Mouse (Mus musculus): Measurements from ENCODE around the gene Tnp2. TPM values are rescaled to one million over a fixed set of nuclear protein-coding genes. Genes with fewer than 3 reads are reported as not detected.

Tnp2 gene
- 0.99 and 1.8 TPM in 2 replicates for polyA plus RNA-seq (2012; rRNA removed; ENCODE audit: low replicate concordance)

DNA sequence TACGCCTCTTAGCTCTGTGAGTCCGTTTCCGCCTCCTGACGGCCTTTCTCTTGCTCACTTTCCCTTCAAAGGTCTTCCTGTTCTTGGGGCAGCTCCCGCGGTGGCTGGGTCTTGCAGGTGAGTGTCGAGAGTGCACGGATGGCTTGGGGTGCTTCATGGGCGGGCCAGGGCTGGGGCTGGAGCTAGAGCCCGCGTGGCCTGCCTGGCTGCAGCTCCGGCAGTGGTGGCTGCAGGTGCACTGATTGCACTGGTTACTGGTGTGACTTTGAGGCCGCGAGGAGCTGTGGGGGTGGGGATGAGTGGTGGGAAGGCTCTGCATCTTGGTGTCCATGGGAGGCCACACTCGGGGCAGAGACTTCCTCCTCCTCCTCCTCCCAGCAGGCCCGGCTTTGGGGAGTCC lies at the start of gene Tnp2:
Tnp2 (minus strand) TSS at position 390 of the 400 bp plus-strand sequence.

DNA sequence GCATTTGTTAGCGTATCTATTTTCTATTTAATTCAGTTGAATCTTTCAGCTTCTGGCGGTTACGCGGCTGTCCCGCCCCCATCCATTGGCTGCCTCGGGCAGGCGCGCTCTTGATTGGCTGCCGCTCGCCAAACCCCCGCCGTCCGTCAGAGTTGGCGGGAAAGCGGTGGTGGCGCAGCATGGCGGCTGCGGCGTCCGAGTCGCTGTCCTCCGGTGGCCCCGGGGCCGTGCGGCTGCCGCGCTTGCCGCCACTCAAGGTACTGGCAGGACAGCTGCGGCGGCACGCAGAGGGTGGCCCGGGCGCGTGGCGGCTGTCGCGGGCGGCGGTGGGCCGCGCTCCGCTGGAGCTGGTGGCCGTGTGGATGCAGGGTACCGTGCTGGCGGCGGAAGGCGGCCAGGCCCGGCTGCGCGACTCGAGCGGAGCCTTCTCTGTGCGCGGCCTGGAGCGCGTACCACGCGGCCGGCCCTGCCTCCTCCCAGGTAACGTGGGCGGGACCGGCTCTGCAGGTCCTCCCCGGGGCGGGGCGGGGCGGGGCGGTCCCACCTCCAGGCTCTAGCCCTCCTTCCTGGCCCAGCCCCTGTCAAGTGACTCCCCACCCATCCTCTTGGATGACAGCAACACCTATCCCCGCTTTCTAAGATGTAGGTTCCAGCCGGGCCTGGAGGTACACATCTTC lies 46.6 kb upstream of the Tnp2 start, which contains the start of gene Rmi2:
Rmi2 (plus strand) TSS at position 149 of the 677 bp plus-strand sequence.

DNA sequence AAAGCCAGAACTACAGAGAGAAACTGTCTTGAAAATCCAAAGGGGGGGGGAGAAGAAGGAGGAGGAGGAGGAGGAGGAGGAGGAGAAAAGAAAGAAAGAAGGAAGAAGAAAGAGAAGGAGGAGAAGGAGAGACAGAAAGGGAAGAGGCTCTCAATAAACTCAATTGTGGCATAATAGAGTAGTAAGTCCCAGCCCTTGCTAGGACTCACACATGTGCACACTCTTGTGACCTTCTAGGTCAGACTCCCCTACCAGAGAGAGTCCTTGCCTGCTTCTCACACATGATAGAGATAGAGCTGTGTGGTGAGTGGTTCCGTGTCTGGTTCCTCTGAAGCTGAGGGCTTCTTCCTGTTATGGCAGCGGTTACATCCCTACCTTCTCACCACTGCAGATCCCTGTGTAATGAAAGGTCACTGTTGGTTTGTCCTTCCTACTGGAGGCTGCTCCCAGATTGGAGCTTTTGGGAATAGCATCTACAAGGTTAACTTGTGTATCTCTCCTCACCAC lies 24.5 kb upstream of the Tnp2 start, which contains the start of gene Gm11172:
Gm11172 (plus strand) TSS at position 51 of the 507 bp plus-strand sequence.

DNA sequence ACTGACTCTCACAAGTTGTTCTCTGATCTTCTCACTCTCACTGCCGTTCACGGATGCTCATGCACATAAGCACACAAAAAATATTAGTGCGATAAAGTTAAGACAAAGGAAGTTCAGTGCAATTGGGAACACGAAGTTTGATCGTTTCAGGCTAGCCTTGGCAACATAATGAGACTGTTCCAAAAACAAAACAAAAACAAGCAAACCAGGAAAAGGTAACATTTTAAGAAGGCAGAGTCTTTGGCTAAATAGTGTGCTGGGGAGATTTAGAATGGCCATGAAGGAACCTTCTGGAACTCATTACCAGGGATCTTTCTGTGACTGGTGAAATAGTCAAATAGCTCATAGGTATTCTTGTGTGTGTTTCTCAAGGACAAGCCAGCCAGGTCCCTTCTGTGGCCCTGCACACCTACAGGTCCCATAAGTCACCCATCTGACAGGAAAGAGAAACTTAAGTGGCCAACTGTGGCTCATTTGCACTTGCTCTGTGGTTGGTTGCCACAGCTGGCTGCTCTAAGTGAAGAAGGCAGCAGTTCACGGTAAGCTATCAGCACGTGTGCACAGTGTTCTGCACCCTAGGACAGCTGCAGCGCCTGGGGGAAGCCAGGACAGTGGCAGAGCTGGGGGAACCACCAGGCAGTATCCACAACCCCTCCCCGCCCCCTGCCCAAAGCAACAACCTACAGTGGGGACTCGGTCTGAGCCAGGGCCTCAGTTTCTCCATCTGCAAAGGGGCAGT lies 17.5 kb upstream of the Tnp2 start, which contains the start of gene Prm1:
Prm1 (minus strand) TSS at position 51 of the 739 bp plus-strand sequence.

DNA sequence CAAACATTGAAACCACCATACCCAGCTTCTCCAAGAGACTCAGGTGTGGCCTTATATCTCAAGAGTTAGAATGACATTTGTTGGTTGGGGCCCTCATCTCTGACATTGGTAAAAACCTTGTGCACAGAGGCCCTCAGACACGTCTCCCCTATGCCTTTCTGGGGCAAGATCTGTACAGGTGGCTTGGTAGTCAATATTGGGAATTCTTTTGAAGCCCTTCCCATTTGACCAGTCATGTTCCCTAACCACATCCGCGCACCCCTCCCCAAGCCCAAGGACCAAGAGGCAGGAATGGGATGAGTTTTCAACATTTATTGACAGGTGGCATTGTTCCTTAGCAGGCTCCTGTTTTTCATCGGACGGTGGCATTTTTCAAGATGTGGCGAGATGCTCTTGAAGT lies 7.6 kb upstream of the Tnp2 start, which contains the start of gene Prm2:
Prm2 (minus strand) TSS at position 101 of the 400 bp plus-strand sequence.

DNA sequence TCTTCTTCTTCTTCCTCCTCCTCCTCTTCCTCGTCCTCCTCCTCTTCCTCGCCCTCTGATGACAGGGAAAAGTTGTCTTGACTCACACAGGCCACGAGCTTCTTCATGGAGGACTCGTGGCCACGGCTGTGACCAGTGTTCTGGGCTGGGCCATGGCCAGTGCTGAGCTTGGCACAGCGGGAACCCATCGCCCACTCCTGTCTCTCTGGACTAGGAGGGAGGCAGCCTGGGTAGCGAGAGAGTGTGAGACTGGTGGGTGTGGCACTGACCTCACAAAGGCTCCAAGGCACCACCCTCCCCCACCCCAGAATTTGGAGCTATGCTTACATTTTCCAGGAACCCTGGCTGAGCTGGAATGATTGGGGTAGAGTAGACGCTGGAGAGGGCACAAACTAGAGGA lies 2.2 kb upstream of the Tnp2 start, which contains the start of gene Prm3:
Prm3 (minus strand) TSS at position 213 of the 400 bp plus-strand sequence.

DNA sequence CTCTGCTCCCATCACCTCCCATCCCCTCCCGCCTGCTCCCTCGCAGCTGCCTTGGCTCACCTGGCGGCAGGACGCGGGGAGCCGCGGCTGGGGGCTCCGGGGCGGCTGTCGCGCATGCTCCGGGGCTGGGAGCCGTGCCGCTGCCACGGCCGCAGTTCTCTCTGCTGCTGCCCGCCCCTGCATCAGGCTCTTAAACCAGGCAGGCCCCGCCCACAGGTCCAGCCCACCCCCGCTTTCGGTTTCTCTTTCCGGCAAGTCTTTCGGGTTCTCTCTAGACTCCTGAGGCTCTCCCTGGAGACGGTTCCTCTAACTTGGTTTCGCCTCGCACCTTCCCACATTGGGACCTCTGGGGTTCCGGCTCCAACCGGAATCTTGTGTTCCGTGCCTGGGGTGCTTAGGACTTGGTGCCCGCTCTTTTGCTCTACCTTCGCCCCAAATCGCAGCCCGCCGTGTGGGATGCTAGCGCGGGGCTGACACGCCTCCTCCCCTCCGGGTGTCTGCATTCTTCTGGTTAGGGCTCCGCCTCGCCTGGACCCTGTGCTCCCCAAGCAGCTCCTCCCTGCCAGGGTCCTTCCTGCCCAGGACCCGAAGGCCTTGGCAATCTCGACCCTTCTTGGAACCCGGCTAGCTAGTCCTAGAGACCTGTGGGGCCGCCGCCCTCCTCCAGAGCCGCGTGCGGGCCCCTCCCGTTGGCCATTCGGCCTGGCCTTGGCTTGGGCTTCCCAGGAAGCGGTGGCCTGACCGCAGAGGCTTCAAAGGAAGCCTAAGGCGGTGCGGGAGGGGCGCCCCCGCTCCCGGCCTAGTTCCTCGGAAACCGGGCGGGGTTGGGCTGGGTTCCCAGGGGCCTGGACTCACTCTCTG lies 2.9 kb downstream of the Tnp2 start, which contains the start of gene Socs1:
Socs1 (minus strand) TSS at position 166 of the 861 bp plus-strand sequence.

Other genes with a start within 250 kb of the Tnp2 start
- 53.9 and 103 TPM in 2 replicates for gene Dexi, start 245.6 kb downstream of the Tnp2 start, polyA plus RNA-seq (2012; rRNA removed; ENCODE audit: low replicate concordance)
- gene Clec16a, start 243.3 kb downstream of the Tnp2 start, polyA plus RNA-seq (2012; rRNA removed; ENCODE audit: low replicate concordance) = 14.3 and 25.5 TPM in 2 replicates
- 10.4 and 43.0 TPM in 2 replicates for gene Socs1, start 3.1 kb downstream of the Tnp2 start, polyA plus RNA-seq (2012; rRNA removed; ENCODE audit: low replicate concordance)
- gene Prm3, start 2.3 kb upstream of the Tnp2 start, polyA plus RNA-seq (2012; rRNA removed; ENCODE audit: low replicate concordance) = not detected in 2 replicates
- 0.68 and 1.0 TPM in 2 replicates for gene Prm2, start 7.5 kb upstream of the Tnp2 start, polyA plus RNA-seq (2012; rRNA removed; ENCODE audit: low replicate concordance)
- gene Prm1, start 17.2 kb upstream of the Tnp2 start, polyA plus RNA-seq (2012; rRNA removed; ENCODE audit: low replicate concordance) = 0.72 and 1.1 TPM in 2 replicates
- not detected in 2 replicates for gene Gm11172, start 24.3 kb upstream of the Tnp2 start, polyA plus RNA-seq (2012; rRNA removed; ENCODE audit: low replicate concordance)
- gene Rmi2, start 46.4 kb upstream of the Tnp2 start, polyA plus RNA-seq (2012; rRNA removed; ENCODE audit: low replicate concordance) = 0.63 and 4.0 TPM in 2 replicates

All from mammary gland, adult 2 months (tissue).